In the genomic region with DNA sequence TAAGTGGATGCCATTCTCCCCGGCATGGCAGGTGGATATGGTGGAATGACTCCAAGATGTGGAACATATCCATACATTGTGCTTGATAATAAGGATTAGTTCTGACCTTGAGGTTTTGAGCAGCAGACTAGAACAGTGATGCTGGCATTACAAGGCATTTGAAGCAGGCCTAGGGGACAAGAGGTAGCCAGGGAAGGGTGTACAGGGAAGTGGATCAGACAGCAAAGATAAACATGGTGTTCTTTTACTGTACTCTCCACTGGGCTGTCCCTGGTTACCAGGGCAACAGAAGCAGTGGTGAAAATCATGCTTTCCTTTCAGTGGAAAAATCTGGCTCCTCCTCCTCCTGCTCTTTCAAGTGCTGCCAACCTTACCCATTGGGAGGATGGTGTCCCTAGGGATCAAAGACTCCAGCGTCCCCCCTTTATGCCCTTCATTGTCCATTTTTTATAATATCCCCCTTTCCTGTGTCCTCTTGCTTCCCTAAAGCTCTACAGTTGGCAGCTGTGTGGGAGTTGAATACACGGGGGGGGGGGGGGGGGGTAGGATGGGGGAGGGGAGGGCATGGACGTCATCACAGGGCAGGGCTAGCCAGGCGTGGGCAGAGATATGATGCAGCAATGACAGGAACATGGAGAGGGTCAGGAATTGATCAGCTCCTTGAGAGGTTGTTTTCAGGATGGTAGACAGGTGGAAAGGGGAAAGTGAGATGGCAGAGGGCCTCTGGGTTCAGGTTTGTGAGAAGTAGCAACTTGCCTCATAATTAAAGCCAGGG, we compare ENCODE assay signal across 8 mouse cellular contexts. TPM values are rescaled to one million over a fixed set of nuclear protein-coding genes. Genes with fewer than 3 reads are reported as not detected.
DNase-seq lines count a peak whose midpoint lies in the region; ATAC-seq lines count a peak whose summit lies in the region.

No protein-coding gene starts in this region.

- H3K27ac ChIP-seq in midbrain, embryonic 13.5 days = 0 out of 2 replicates have a peak overlapping the region, but pooled peaks have one; percentile 30
- no peak overlapping the region for H3K27ac ChIP-seq in midbrain, embryonic 10.5 days (replicated peaks)

- H3K9me3 ChIP-seq in midbrain, embryonic 13.5 days = no peaks in the 10 kb centered on the region
- no peaks in the 10 kb centered on the region for H3K9me3 ChIP-seq in midbrain, embryonic 10.5 days (replicated peaks)

- H3K27me3 ChIP-seq in midbrain, embryonic 13.5 days = peaks cover 8% of the 10 kb centered on the region; the same call in 1 of the 2 replicates
- H3K27me3 ChIP-seq in midbrain, embryonic 10.5 days (ENCODE audit: low read depth, poor library complexity, severe bottlenecking) = peaks cover 15% of the 10 kb centered on the region; the same call in 1 of the 2 replicates

- WGBS in midbrain, embryonic 13.5 days = 28% methylated on average over 5 of the region's 5 CpGs
- 65% methylated on average over 5 of the region's 5 CpGs for WGBS in midbrain, embryonic 10.5 days

- no peaks in the 10 kb centered on the region for H3K36me3 ChIP-seq in midbrain, embryonic 13.5 days
- no peaks in the 10 kb centered on the region for H3K36me3 ChIP-seq in midbrain, embryonic 10.5 days

- peak; percentile 40 for ATAC-seq in midbrain, embryonic 13.5 days
- no peak for ATAC-seq in granulocyte monocyte progenitor cell, adult 5-6 weeks (replicated peaks; ENCODE audit: poor library complexity, severe bottlenecking)

- peak overlapping the region; percentile 96 for H3K4me2 ChIP-seq in midbrain, embryonic 13.5 days (replicated peaks)

- H3K4me1 ChIP-seq in midbrain, embryonic 13.5 days (replicated peaks) = peaks cover 25% of the 10 kb centered on the region
- H3K4me1 ChIP-seq in midbrain, embryonic 10.5 days = peaks cover 22% of the 10 kb centered on the region

- DNase-seq in midbrain, embryonic 10.5 days (ENCODE audit: low spot score) = no peak
- DNase-seq in cerebellum, adult 11-12 months = peak; percentile 56
- DNase-seq in induced T-regulatory cell, adult 2 months (ENCODE audit: low read depth) = peak; percentile 44
- DNase-seq in lung, postnatal 10 days = peak; percentile 70
- no peak for DNase-seq in urinary bladder, postnatal 36 days (ENCODE audit: low spot score in 2 of 2)
- no peak for DNase-seq in spleen, adult 12 weeks (ENCODE audit: low spot score)

- H3K9ac ChIP-seq in midbrain, embryonic 13.5 days (replicated peaks) = no peak overlapping the region

- H3K4me3 ChIP-seq in midbrain, embryonic 13.5 days (replicated peaks) = peak overlapping the region; percentile 80; the same call in 1 of the 2 replicates
- no peak overlapping the region for H3K4me3 ChIP-seq in midbrain, embryonic 10.5 days

RNA-seq across cellular contexts. Expression of a gene that starts 39.5 kb away (rescaled TPM):
- polyA plus RNA-seq in midbrain, embryonic 13.5 days (2015; fragmentation: Nextera tagmentation; extraction: Ambion mirVana) = 30.2 and 34.0 TPM in 2 replicates
- 51.5 and 56.2 TPM in 2 replicates for polyA plus RNA-seq in midbrain, embryonic 10.5 days (2016; fragmentation: Nextera tagmentation; extraction: Ambion mirVana)
- 225 and 231 TPM in 2 replicates for total RNA-seq in granulocyte monocyte progenitor cell, adult 5-6 weeks (2014; fragmentation: Nextera tagmentation)
- 260 and 264 TPM in 2 replicates for total RNA-seq in granulocyte monocyte progenitor cell, adult 5-6 weeks (2017)

Comparison
In these comparisons a context has a peak if more than half of its experiments do, and no peak if none do; other contexts are left out.
1. DNase-seq: peak in cerebellum, adult 11-12 months (single experiment), induced T-regulatory cell, adult 2 months (single experiment) and lung, postnatal 10 days (single experiment); none in midbrain, embryonic 10.5 days (single experiment), urinary bladder, postnatal 36 days (0 of 2) and spleen, adult 12 weeks (single experiment).